Mouse (Mus musculus) midbrain, embryonic 10.5 days (tissue): Measurements from ENCODE around the gene Adad2. TPM values are rescaled to one million over a fixed set of nuclear protein-coding genes. Genes with fewer than 3 reads are reported as not detected.

Experiments
- DNase-seq: peaks from one replicate; pipeline ENCODE4 v3.0.0-alpha.2; 2017; ENCODE audit warnings: low spot score
- H3K27ac ChIP-seq: fragments of 300-500 bp; sonication (generic); replicated peaks from 2 replicates; pipeline ENCODE4 v1.5.1; 2016; ENCODE audit warnings: mild to moderate bottlenecking
- H3K27me3 ChIP-seq: fragments of 300-500 bp; sonication (generic); 2 replicates; pipeline ENCODE4 v1.6.1; 2016; ENCODE audit warnings: low read depth, mild to moderate bottlenecking; ENCODE audit not compliant: poor library complexity, severe bottlenecking
- H3K36me3 ChIP-seq: fragments of 300-500 bp; sonication (generic); 2 replicates; pipeline ENCODE4 v1.6.1; 2016; ENCODE audit warnings: mild to moderate bottlenecking, moderate library complexity
- H3K4me1 ChIP-seq: fragments of 300-500 bp; sonication (generic); 2 replicates; pipeline ENCODE4 v1.6.1; 2016
- H3K4me3 ChIP-seq: fragments of 300-500 bp; sonication (generic); 2 replicates; pipeline ENCODE4 v1.5.1; 2016; ENCODE audit warnings: mild to moderate bottlenecking, moderate library complexity
- H3K9me3 ChIP-seq: fragments of 300-500 bp; sonication (generic); replicated peaks from 2 replicates; pipeline ENCODE4 v1.6.1; 2016; ENCODE audit warnings: mild to moderate bottlenecking
- WGBS: fragments of 180-500 bp; shearing (Covaris S2); methylation state at CpG from one replicate; pipeline ENCODE4 v1.1.7; 2016; 5-methylcytosine and 5-hydroxymethylcytosine counted together
- polyA plus RNA-seq: library from polyadenylated mRNA; unstranded; fragments of >200 nt; fragmentation: Nextera tagmentation; extraction: Ambion mirVana; gene quantifications from 2 replicates; pipeline ENCODE4 v1.2.1, GENCODE M21; 2016

Adad2 gene
- polyA plus RNA-seq, 1 experiment from 2014 or later, result 0.28 TPM

- Histone ChIP-seq H3K4me1 (peaks cover 13% of the 10 kb centered on the region), H3K27ac (peak overlapping the region; percentile 55), H3K9me3 (no peaks in the 10 kb centered on the region), H3K4me3 (peak overlapping the region; percentile 47), H3K27me3 (peaks cover 8% of the 10 kb centered on the region), H3K36me3 (no peaks in the 10 kb centered on the region)
- 29% methylated on average over 24 of the region's 24 CpGs for WGBS
- no peak for DNase-seq
These were observed 26.6 kb upstream of the Adad2 start for GRCm38 (mm10) chr8:119585901-119586300.

GRCm38 (mm10) chr8:119588321-119588720 is 24.2 kb upstream of the Adad2 start:
- no peak overlapping the region for H3K4me3 ChIP-seq
- no peaks in the 10 kb centered on the region for H3K36me3 ChIP-seq
- peaks cover 8% of the 10 kb centered on the region for H3K27me3 ChIP-seq
- no peaks in the 10 kb centered on the region for H3K9me3 ChIP-seq
- H3K27ac ChIP-seq, result no peak overlapping the region
- 64% methylated on average over 4 of the region's 4 CpGs for WGBS
- peaks cover 24% of the 10 kb centered on the region for H3K4me1 ChIP-seq
- DNase-seq, result no peak

GRCm38 (mm10) chr8:119588844-119589243 is 23.7 kb upstream of the Adad2 start:
- H3K4me3 ChIP-seq, result no peak overlapping the region
- H3K27ac ChIP-seq, result no peak overlapping the region
- peak; percentile 31 for DNase-seq
- H3K9me3 ChIP-seq, result no peaks in the 10 kb centered on the region
- no peaks in the 10 kb centered on the region for H3K36me3 ChIP-seq
- peaks cover 24% of the 10 kb centered on the region for H3K4me1 ChIP-seq
- peaks cover 8% of the 10 kb centered on the region for H3K27me3 ChIP-seq
- WGBS, result 25% methylated on average over 10 of the region's 10 CpGs

GRCm38 (mm10) chr8:119590348-119590747 is 22.2 kb upstream of the Adad2 start:
- no peaks in the 10 kb centered on the region for H3K9me3 ChIP-seq
- no peak for DNase-seq
- no peak overlapping the region for H3K4me3 ChIP-seq
- whole genome bisulfite sequencing, result 83% methylated on average over 14 of the region's 14 CpGs
- no peak overlapping the region for H3K27ac ChIP-seq
- H3K4me1 ChIP-seq, result peaks cover 36% of the 10 kb centered on the region
- no peaks in the 10 kb centered on the region for H3K36me3 ChIP-seq
- peaks cover 8% of the 10 kb centered on the region for H3K27me3 ChIP-seq

GRCm38 (mm10) chr8:119591456-119591855 is 21.1 kb upstream of the Adad2 start:
- Histone ChIP-seq H3K27me3 (no peaks in the 10 kb centered on the region), H3K4me3 (no peak overlapping the region), H3K36me3 (peaks cover 6% of the 10 kb centered on the region), H3K9me3 (no peaks in the 10 kb centered on the region), H3K4me1 (peaks cover 33% of the 10 kb centered on the region), H3K27ac (no peak overlapping the region)
- DNase-seq, result no peak
- 88% methylated on average over 7 of the region's 7 CpGs for WGBS

- H3K27me3 ChIP-seq, result no peaks in the 10 kb centered on the region
- no peak overlapping the region for H3K27ac ChIP-seq
- H3K4me1 ChIP-seq, result peaks cover 17% of the 10 kb centered on the region
- peak overlapping the region; percentile 82 for H3K4me3 ChIP-seq
- WGBS, result 95% methylated on average over 4 of the region's 4 CpGs
- no peak for DNase-seq
- peaks cover 6% of the 10 kb centered on the region; the same call in 1 of the 2 replicates for H3K9me3 ChIP-seq
- H3K36me3 ChIP-seq, result peaks cover 44% of the 10 kb centered on the region
These were observed 8.8 kb upstream of the Adad2 start for GRCm38 (mm10) chr8:119603771-119604170.

GRCm38 (mm10) chr8:119604398-119604803 is 8.1 kb upstream of the Adad2 start:
- Histone ChIP-seq H3K27ac (peak overlapping the region; percentile 84), H3K4me1 (peaks cover 17% of the 10 kb centered on the region), H3K27me3 (no peaks in the 10 kb centered on the region), H3K9me3 (peaks cover 11% of the 10 kb centered on the region; the same call in 1 of the 2 replicates), H3K4me3 (peak overlapping the region; percentile 82), H3K36me3 (peaks cover 38% of the 10 kb centered on the region)
- 47% methylated on average over 12 of the region's 12 CpGs for WGBS
- DNase-seq, result no peak

- Histone ChIP-seq H3K36me3 (peaks cover 32% of the 10 kb centered on the region), H3K27me3 (no peaks in the 10 kb centered on the region), H3K27ac (peak within 1 kb of the TSS; percentile 84), H3K4me3 (peak within 1 kb of the TSS; percentile 82), H3K9me3 (peaks cover 11% of the 10 kb centered on the region; the same call in 1 of the 2 replicates), H3K4me1 (peaks cover 17% of the 10 kb centered on the region)
- under 1% methylated on average over 23 of the region's 23 CpGs for whole genome bisulfite sequencing
- DNase-seq, result peak; percentile 93
These were observed 7.6 kb upstream of the Adad2 start, which contains the start of gene Taf1c for GRCm38 (mm10) chr8:119604996-119605395. Taf1c (minus strand) TSS chr8:119605222.

GRCm38 (mm10) chr8:119606224-119606623 is 6.3 kb upstream of the Adad2 start:
- Histone ChIP-seq H3K27ac (no peak overlapping the region), H3K36me3 (peaks cover 20% of the 10 kb centered on the region), H3K4me3 (no peak overlapping the region), H3K4me1 (peaks cover 17% of the 10 kb centered on the region), H3K9me3 (peaks cover 11% of the 10 kb centered on the region; the same call in 1 of the 2 replicates), H3K27me3 (no peaks in the 10 kb centered on the region)
- no peak for DNase-seq
- 87% methylated on average over 2 of the region's 2 CpGs for WGBS

GRCm38 (mm10) chr8:119615096-119615495 is 2.5 kb downstream of the Adad2 start:
- Histone ChIP-seq H3K4me1 (peaks cover 28% of the 10 kb centered on the region), H3K4me3 (no peak overlapping the region), H3K36me3 (no peaks in the 10 kb centered on the region), H3K9me3 (no peaks in the 10 kb centered on the region), H3K27me3 (0 out of 2 replicates have a peak, but pooled peaks cover 5% of the 10 kb centered on the region), H3K27ac (peak overlapping the region; percentile 64)
- WGBS, result 75% methylated on average over 14 of the region's 14 CpGs
- DNase-seq, result no peak

GRCm38 (mm10) chr8:119616358-119616757 is 3.8 kb downstream of the Adad2 start:
- no peaks in the 10 kb centered on the region for H3K9me3 ChIP-seq
- no peak overlapping the region for H3K4me3 ChIP-seq
- H3K27me3 ChIP-seq, result 0 out of 2 replicates have a peak, but pooled peaks cover 5% of the 10 kb centered on the region
- H3K27ac ChIP-seq, result peak overlapping the region; percentile 42; the same call in 1 of the 2 replicates
- 84% methylated on average over 7 of the region's 7 CpGs for WGBS
- DNase-seq, result no peak
- peaks cover 30% of the 10 kb centered on the region for H3K4me1 ChIP-seq
- no peaks in the 10 kb centered on the region for H3K36me3 ChIP-seq

- no peak for DNase-seq
- Histone ChIP-seq H3K36me3 (no peaks in the 10 kb centered on the region), H3K9me3 (no peaks in the 10 kb centered on the region), H3K4me1 (peaks cover 30% of the 10 kb centered on the region), H3K27ac (no peak overlapping the region), H3K27me3 (0 out of 2 replicates have a peak, but pooled peaks cover 5% of the 10 kb centered on the region), H3K4me3 (no peak overlapping the region)
- WGBS, result 92% methylated on average over 4 of the region's 4 CpGs
These were observed 4.3 kb downstream of the Adad2 start for GRCm38 (mm10) chr8:119616811-119617210.

- H3K4me1 ChIP-seq, result peaks cover 32% of the 10 kb centered on the region
- 0 out of 2 replicates have a peak, but pooled peaks cover 5% of the 10 kb centered on the region for H3K27me3 ChIP-seq
- no peaks in the 10 kb centered on the region for H3K9me3 ChIP-seq
- no peak overlapping the region for H3K27ac ChIP-seq
- H3K36me3 ChIP-seq, result no peaks in the 10 kb centered on the region
- WGBS, result 83% methylated on average over 5 of the region's 5 CpGs
- H3K4me3 ChIP-seq, result no peak overlapping the region
- DNase-seq, result no peak
These were observed 5.0 kb downstream of the Adad2 start for GRCm38 (mm10) chr8:119617586-119617985.
